Mouse (Mus musculus) testis, adult 2 months (tissue): ENCODE measurements around the gene Enoph1. TPM values are rescaled to one million over a fixed set of nuclear protein-coding genes. Genes with fewer than 3 reads are reported as not detected.

Experiments used
- H3K27ac ChIP-seq: fragments of 200-500 bp; 2 replicates; pipeline ENCODE4 v1.5.1; 2012; ENCODE audit warnings: low read depth, low read length; ENCODE audit not compliant: control insufficient read depth, insufficient read depth
- H3K27me3 ChIP-seq: fragments of 200-500 bp; 2 replicates; pipeline ENCODE4 v1.6.1; 2012; ENCODE audit warnings: mild to moderate bottlenecking, low read length, moderate library complexity; ENCODE audit not compliant: control insufficient read depth, insufficient read depth
- H3K36me3 ChIP-seq: fragments of 200-500 bp; 2 replicates; pipeline ENCODE4 v1.6.1; 2012; ENCODE audit warnings: mild to moderate bottlenecking, low read length; ENCODE audit not compliant: control insufficient read depth, insufficient read depth
- H3K4me1 ChIP-seq: fragments of 200-500 bp; 2 replicates; pipeline ENCODE4 v1.6.1; 2012; ENCODE audit warnings: low read length; ENCODE audit not compliant: control insufficient read depth, insufficient read depth
- H3K4me3 ChIP-seq: fragments of 200-500 bp; 2 replicates; pipeline ENCODE4 v1.5.1; 2012; ENCODE audit warnings: low read depth, mild to moderate bottlenecking, low read length, moderate library complexity, mixed read lengths; ENCODE audit not compliant: control insufficient read depth
- CTCF ChIP-seq: fragments of 200-500 bp; IDR thresholded peaks from 2 replicates; pipeline ENCODE4 v1.5.1; 2012; ENCODE audit warnings: low read depth, mild to moderate bottlenecking, inconsistent platforms, low read length, moderate library complexity; ENCODE audit not compliant: control insufficient read depth, insufficient read depth, insufficient replicate concordance
- POLR2A ChIP-seq: fragments of 200-500 bp; IDR thresholded peaks from 2 replicates; pipeline ENCODE4 v1.6.1; 2012; ENCODE audit warnings: low read depth, mild to moderate bottlenecking, inconsistent platforms, low read length, moderate library complexity; ENCODE audit not compliant: control insufficient read depth
- polyA plus RNA-seq: library from polyadenylated mRNA; depleted of rRNA; stranded (reverse); fragments of >200 nt; gene quantifications from 2 replicates; pipeline ENCODE4 v1.2.3, GENCODE M21; 2012; rRNA removed

The Enoph1 gene
- polyA plus RNA-seq, result 29.9 and 31.8 TPM in 2 replicates

- Histone ChIP-seq H3K27me3 (no peaks in the 10 kb centered on the region), H3K27ac (peak within 1 kb of the TSS; percentile 98), H3K4me3 (peak within 1 kb of the TSS; percentile 96), H3K36me3 (peaks cover 3% of the 10 kb centered on the region), H3K4me1 (peaks cover 4% of the 10 kb centered on the region)
- no peak for TF ChIP-seq CTCF
- TF ChIP-seq POLR2A, result peak; percentile 61; the same call in 1 of the 2 replicates
Observed at GRCm38 (mm10) chr5:100039602-100040142, at the start of gene Enoph1, which contains the start of gene Hnrnpdl. Gene Enoph1 (plus strand): TSS chr5:100039985. Gene Hnrnpdl (minus strand): TSS chr5:100039664.

DNA sequence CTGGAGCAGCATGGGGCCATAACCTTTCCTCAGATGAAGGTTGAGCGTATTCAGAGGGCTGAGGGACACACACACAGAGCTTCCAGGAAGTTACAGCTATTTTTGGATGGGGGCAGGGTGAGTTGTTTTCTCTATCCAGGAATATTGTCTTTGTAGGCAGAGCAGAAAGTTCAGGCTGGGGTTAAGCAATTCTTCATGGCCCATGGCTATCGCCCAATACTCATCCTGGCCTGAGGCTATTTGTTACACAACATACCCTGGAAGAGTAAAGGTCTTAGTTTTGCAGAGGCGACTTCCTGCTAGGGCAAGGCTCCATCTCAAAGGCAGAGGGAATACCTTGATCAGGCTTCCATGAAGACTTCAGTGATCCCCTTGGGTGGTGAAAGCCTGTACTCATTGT is 45.6 kb upstream of the Enoph1 start:
- Histone ChIP-seq H3K27ac (no peak overlapping the region), H3K4me3 (no peak overlapping the region), H3K36me3 (no peaks in the 10 kb centered on the region), H3K27me3 (no peaks in the 10 kb centered on the region), H3K4me1 (no peaks in the 10 kb centered on the region)
- TF ChIP-seq CTCF, result no peak
- TF ChIP-seq POLR2A, result no peak

DNA sequence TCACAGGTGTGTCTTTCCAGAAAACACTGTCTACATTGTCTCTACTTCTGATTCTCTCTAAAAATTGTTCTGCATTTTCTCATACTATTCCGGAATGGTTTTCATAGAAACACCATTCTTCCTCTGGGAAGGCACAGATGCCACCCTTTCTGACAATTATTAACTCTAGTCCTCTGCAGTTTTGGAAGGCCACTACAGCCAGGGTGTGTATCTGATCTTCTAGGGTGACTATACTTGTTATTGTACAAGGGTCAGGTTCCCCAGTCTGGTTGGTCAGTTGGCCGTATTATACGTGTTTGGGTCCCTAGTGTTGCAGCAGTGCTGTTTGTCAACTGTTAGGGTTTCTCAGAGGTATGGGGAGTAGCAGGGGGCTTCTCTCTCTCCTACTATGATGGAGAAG is 45.1 kb upstream of the Enoph1 start:
- H3K36me3 ChIP-seq, result no peaks in the 10 kb centered on the region
- no peaks in the 10 kb centered on the region for H3K27me3 ChIP-seq
- TF ChIP-seq POLR2A (no peak), CTCF (no peak)
- no peak overlapping the region for H3K27ac ChIP-seq
- no peaks in the 10 kb centered on the region for H3K4me1 ChIP-seq
- H3K4me3 ChIP-seq, result no peak overlapping the region

DNA sequence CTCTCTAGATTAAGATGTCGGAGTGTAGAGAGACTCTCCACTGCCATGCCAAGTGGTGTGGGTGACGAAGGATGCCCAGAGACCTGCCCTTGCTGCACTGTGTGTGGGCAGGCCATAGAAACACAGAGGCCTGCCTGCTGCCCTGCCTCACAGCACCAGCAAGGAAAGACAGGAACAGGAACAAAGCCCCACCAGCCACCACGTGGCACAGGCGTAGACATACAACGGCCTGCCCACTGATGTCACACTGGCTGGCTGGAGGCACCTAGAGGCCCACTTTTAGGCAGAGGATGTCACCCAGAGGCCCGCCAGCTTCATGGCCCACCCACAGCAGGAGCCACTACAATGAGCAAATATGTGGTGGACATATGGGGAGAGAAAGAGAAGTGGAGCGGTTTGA is 39.7 kb upstream of the Enoph1 start:
- TF ChIP-seq CTCF, result no peak
- TF ChIP-seq POLR2A, result no peak
- Histone ChIP-seq H3K4me1 (no peaks in the 10 kb centered on the region), H3K4me3 (no peak overlapping the region), H3K36me3 (no peaks in the 10 kb centered on the region), H3K27ac (no peak overlapping the region), H3K27me3 (no peaks in the 10 kb centered on the region)

GRCm38 (mm10) chr5:100000500-100000899 is 39.3 kb upstream of the Enoph1 start:
- no peaks in the 10 kb centered on the region for H3K36me3 ChIP-seq
- TF ChIP-seq POLR2A (no peak), CTCF (no peak)
- H3K27me3 ChIP-seq, result no peaks in the 10 kb centered on the region
- no peaks in the 10 kb centered on the region for H3K4me1 ChIP-seq
- no peak overlapping the region for H3K4me3 ChIP-seq
- H3K27ac ChIP-seq, result no peak overlapping the region

DNA sequence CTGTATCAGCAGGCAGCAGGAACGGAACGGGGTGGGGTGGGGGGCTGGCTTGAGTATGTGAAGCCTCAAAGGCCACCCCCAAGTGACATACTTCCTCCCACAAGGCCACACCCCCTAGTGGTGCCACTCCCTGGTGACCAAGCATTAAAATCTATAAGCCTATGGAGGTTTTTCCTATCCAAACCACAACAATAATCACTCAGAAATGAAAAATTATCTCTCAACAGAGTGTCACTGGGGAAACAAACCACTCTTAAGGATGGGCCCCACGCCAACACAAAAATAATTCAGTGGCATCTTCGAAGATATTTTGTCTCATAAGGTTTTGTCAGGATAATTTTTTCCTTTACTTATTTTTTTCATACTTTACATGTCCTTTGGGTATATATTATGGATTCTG is 35.9 kb upstream of the Enoph1 start:
- no peaks in the 10 kb centered on the region for H3K27me3 ChIP-seq
- H3K27ac ChIP-seq, result no peak overlapping the region
- H3K4me3 ChIP-seq, result no peak overlapping the region
- H3K4me1 ChIP-seq, result no peaks in the 10 kb centered on the region
- no peaks in the 10 kb centered on the region for H3K36me3 ChIP-seq
- no peak for TF ChIP-seq POLR2A

DNA sequence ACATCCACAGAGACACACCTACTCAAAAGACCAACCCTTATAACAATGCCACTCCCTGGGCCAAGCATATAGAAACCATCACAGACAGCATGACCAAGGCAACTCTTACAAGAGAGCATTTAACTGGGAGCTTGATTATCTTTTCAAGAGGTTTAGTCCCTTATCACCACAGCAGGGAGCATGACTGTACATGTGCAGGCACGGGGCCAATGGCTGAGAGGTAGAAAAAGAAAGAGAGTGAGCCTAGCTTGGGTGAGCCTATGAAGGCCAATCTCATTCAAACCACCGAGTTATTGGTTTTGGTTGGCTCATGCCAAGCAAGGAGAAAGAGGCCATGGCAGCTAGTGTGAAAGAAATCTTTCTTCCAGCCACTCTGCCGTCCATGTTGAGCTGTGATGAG is 34.4 kb upstream of the Enoph1 start:
- no peak for TF ChIP-seq CTCF
- TF ChIP-seq POLR2A, result no peak
- no peaks in the 10 kb centered on the region for H3K27me3 ChIP-seq
- H3K36me3 ChIP-seq, result no peaks in the 10 kb centered on the region
- no peak overlapping the region for H3K27ac ChIP-seq
- H3K4me3 ChIP-seq, result no peak overlapping the region
- no peaks in the 10 kb centered on the region for H3K4me1 ChIP-seq

DNA sequence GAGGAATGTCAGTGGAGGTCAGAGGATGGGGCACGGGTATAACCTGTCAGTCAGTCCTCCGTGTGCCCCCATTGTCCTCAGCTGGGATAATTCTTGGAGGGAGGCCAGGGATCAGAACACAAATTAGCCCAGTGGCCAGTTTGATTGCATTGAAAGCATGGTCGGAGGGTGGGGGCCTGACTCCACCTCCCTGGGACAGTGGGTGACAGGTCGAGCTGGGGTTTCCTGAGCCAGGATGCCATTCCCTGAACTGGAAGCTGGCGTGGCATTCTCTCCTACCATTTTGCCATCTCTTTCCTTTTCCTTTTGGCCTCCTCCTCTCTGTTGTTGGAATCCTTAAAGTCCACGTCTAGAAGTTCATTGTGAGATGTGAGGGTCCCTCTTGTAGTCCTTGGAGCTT is 33.9 kb upstream of the Enoph1 start:
- no peaks in the 10 kb centered on the region for H3K27me3 ChIP-seq
- H3K4me3 ChIP-seq, result no peak overlapping the region
- TF ChIP-seq CTCF (no peak), POLR2A (no peak)
- H3K27ac ChIP-seq, result no peak overlapping the region
- H3K4me1 ChIP-seq, result no peaks in the 10 kb centered on the region
- no peaks in the 10 kb centered on the region for H3K36me3 ChIP-seq
